12 mouse cellular contexts compared by ENCODE assay signal in the genomic region with DNA sequence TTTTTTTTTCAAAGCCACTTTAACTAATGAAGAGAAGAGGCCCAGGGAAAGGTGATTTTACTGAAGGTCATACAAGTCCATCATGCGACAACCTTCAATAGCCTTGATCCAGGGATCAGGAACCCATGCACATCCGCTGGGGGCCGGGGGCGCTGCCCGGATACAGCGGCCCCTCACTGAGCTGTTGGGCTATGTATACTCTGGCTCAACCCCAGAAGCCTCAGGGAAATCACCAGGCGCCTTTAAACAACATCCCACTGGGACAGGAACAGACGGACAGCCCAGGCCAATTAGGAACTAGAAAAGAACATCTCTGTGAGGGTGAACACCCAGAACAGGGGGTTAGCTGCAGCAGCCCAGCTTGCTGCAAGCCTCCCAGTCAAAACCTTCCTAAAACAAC. TPM values are rescaled to one million over a fixed set of nuclear protein-coding genes. Genes with fewer than 3 reads are reported as not detected.
A peak's percentile ranks its signal among the peaks of the same experiment; 100 is the strongest.
DNase-seq lines count a peak whose midpoint lies in the region; ATAC-seq and TF ChIP-seq lines count a peak whose summit lies in the region.
"Had no signal": no experiment of that assay in that cellular context is flagged by ENCODE, and none has a peak within 500 bp of the region (broad histone marks: within the 10 kb centered on the region; RNA-seq: fewer than 3 reads in every experiment).

Slc22a8 (plus strand) TSS at position 301 of the 400 bp plus-strand sequence.

- no peak within 1 kb of the TSS for H3K9ac ChIP-seq in hindbrain, embryonic 15.5 days
- H3K9ac ChIP-seq in midbrain, embryonic 12.5 days (replicated peaks): no peak within 1 kb of the TSS
- H3K9ac ChIP-seq in heart, adult 2 months (ENCODE audit: low read depth, low read length): no peak within 1 kb of the TSS

- H3K9me3 ChIP-seq in hindbrain, embryonic 15.5 days: no peaks in the 10 kb centered on the region
- H3K9me3 ChIP-seq in hindbrain, embryonic 10.5 days: no peaks in the 10 kb centered on the region
- no peaks in the 10 kb centered on the region for H3K9me3 ChIP-seq in megakaryocyte, embryonic 14.5 days
- H3K9me3 ChIP-seq in midbrain, embryonic 12.5 days: no peaks in the 10 kb centered on the region
- H3K9me3 ChIP-seq: limb, embryonic 10.5 days had no signal

- H3K36me3 ChIP-seq in hindbrain, embryonic 15.5 days: no peaks in the 10 kb centered on the region
- no peaks in the 10 kb centered on the region for H3K36me3 ChIP-seq in hindbrain, embryonic 10.5 days
- H3K36me3 ChIP-seq in megakaryocyte, embryonic 14.5 days (replicated peaks; ENCODE audit: low read length): no peaks in the 10 kb centered on the region
- no peaks in the 10 kb centered on the region for H3K36me3 ChIP-seq in midbrain, embryonic 12.5 days
- H3K36me3 ChIP-seq in heart, adult 2 months (ENCODE audit: control insufficient read depth, insufficient read depth, low read length): no peaks in the 10 kb centered on the region
- H3K36me3 ChIP-seq: limb, embryonic 10.5 days had no signal

- TF ChIP-seq POLR2A in heart, adult 2 months (IDR thresholded peaks at IDR 0.05; ENCODE audit: insufficient read depth, low read depth, low read length): no peak

- H3K4me3 ChIP-seq in hindbrain, embryonic 15.5 days: no peak within 1 kb of the TSS
- no peak within 1 kb of the TSS for H3K4me3 ChIP-seq in hindbrain, embryonic 10.5 days
- peak within 1 kb of the TSS; percentile 74 for H3K4me3 ChIP-seq in megakaryocyte, embryonic 14.5 days (replicated peaks)
- H3K4me3 ChIP-seq in midbrain, embryonic 12.5 days: no peak within 1 kb of the TSS
- no peak within 1 kb of the TSS for H3K4me3 ChIP-seq in heart, adult 2 months
- H3K4me3 ChIP-seq: limb, embryonic 10.5 days had no signal

- H3K4me2 ChIP-seq in hindbrain, embryonic 15.5 days: peak within 1 kb of the TSS; percentile 15; the same call in 1 of the 2 replicates
- H3K4me2 ChIP-seq in midbrain, embryonic 12.5 days (replicated peaks): no peak within 1 kb of the TSS

- H3K4me1 ChIP-seq in hindbrain, embryonic 15.5 days (replicated peaks): no peaks in the 10 kb centered on the region
- peaks cover 23% of the 10 kb centered on the region for H3K4me1 ChIP-seq in hindbrain, embryonic 10.5 days (replicated peaks)
- H3K4me1 ChIP-seq in megakaryocyte, embryonic 14.5 days: peaks cover 56% of the 10 kb centered on the region
- H3K4me1 ChIP-seq in midbrain, embryonic 12.5 days: peaks cover 12% of the 10 kb centered on the region
- no peaks in the 10 kb centered on the region for H3K4me1 ChIP-seq in heart, adult 2 months (ENCODE audit: control insufficient read depth, insufficient read depth, low read length)

- DNase-seq in hindbrain, embryonic 10.5 days (ENCODE audit: low spot score): no peak
- no peak for DNase-seq in left cerebral cortex, adult 8-10 months (ENCODE audit: low spot score in 2 of 2)
- DNase-seq in heart, adult 2 months: no peak
- DNase-seq in adrenal gland, postnatal 14 days: no peak
- DNase-seq: cerebellum, adult 9-10 months; gastrocnemius, postnatal 25 days had no signal

- TF ChIP-seq CTCF in heart, adult 2 months (IDR thresholded peaks at IDR 0.05): no peak

- intact Hi-C loops in heart, adult 2 months (cut with DNase I): no loop called here

- peak within 1 kb of the TSS; percentile 22 for H3K27ac ChIP-seq in hindbrain, embryonic 15.5 days (replicated peaks)
- no peak within 1 kb of the TSS; the same call in 1 of the 2 replicates for H3K27ac ChIP-seq in hindbrain, embryonic 10.5 days
- H3K27ac ChIP-seq in midbrain, embryonic 12.5 days (replicated peaks): 0 out of 2 replicates have a peak within 1 kb of the TSS, but pooled peaks have one; percentile 10
- no peak within 1 kb of the TSS for H3K27ac ChIP-seq in heart, adult 2 months
- H3K27ac ChIP-seq: limb, embryonic 10.5 days had no signal

- 67% methylated on average over 8 of the region's 8 CpGs for WGBS in hindbrain, embryonic 15.5 days
- 65% methylated on average over 8 of the region's 8 CpGs for WGBS in hindbrain, embryonic 10.5 days
- 62% methylated on average over 8 of the region's 8 CpGs for WGBS in midbrain, embryonic 12.5 days
- 48% methylated on average over 8 of the region's 8 CpGs for WGBS in heart, adult 2 months

- no peaks in the 10 kb centered on the region for H3K27me3 ChIP-seq in hindbrain, embryonic 15.5 days
- H3K27me3 ChIP-seq in hindbrain, embryonic 10.5 days (ENCODE audit: insufficient read depth, poor library complexity, severe bottlenecking): no peaks in the 10 kb centered on the region
- H3K27me3 ChIP-seq in megakaryocyte, embryonic 14.5 days (replicated peaks): peaks cover 4% of the 10 kb centered on the region
- H3K27me3 ChIP-seq in midbrain, embryonic 12.5 days: no peaks in the 10 kb centered on the region
- no peaks in the 10 kb centered on the region for H3K27me3 ChIP-seq in heart, adult 2 months (ENCODE audit: control insufficient read depth, insufficient read depth, low read length)

- H3K79me2 ChIP-seq in heart, adult 2 months (replicated peaks; ENCODE audit: control insufficient read depth, insufficient read depth, low read length): no peaks in the 10 kb centered on the region

- TF ChIP-seq EP300 in heart, adult 2 months (IDR thresholded peaks at IDR 0.05; ENCODE audit: insufficient read depth, low read depth, low read length): no peak

- ATAC-seq in hindbrain, embryonic 15.5 days (ENCODE audit: low FRiP score, low read depth): no peak
- ATAC-seq in megakaryocyte, adult 5-6 weeks (ENCODE audit: poor library complexity, severe bottlenecking): no peak
- no peak for ATAC-seq in midbrain, embryonic 12.5 days (ENCODE audit: low FRiP score, low read depth)

RNA-seq across cellular contexts. Expression of gene Slc22a8, which starts in this region (rescaled TPM):
- polyA plus RNA-seq in hindbrain, embryonic 15.5 days (2015; fragmentation: Nextera tagmentation; extraction: Ambion mirVana): 12.0 and 12.7 TPM in 2 replicates
- 0.09 and 0.21 TPM in 2 replicates for polyA plus RNA-seq in hindbrain, embryonic 10.5 days (2016; fragmentation: Nextera tagmentation; extraction: Ambion mirVana)
- not detected in 2 replicates for polyA plus RNA-seq in megakaryocyte, embryonic 14.5 days (2012; ENCODE audit: insufficient read depth, low replicate concordance)
- not detected in 2 replicates for total RNA-seq in megakaryocyte, adult 5-6 weeks (2015)
- total RNA-seq in megakaryocyte, adult 5-6 weeks (2017): not detected in 2 replicates
- total RNA-seq in left cerebral cortex, adult 8-10 months (2022): 10 to 100 TPM; 11.5 to 15.9 (median 14.1) TPM
- polyA plus RNA-seq in midbrain, embryonic 12.5 days (2016; fragmentation: Nextera tagmentation; extraction: Ambion mirVana): 0.77 and 0.89 TPM in 2 replicates
- total RNA-seq in heart, adult 2 months (2021): not detected
- 0.04 and 0.09 TPM in 2 replicates for polyA plus RNA-seq in heart, adult 2 months (2012; rRNA removed)
- total RNA-seq in adrenal gland, postnatal 14 days (2021): 0.15 and 0.53 TPM in 2 replicates
- total RNA-seq: gastrocnemius, postnatal 25 days; megakaryocyte-erythroid progenitor cell, adult 5-6 weeks had no signal
- polyA plus RNA-seq: limb, embryonic 10.5 days had no signal

Comparison
In these comparisons a context has a peak if more than half of its experiments do, and no peak if none do; other contexts are left out.
1. H3K27ac ChIP-seq: peak in hindbrain, embryonic 15.5 days (single experiment) and midbrain, embryonic 12.5 days (single experiment); none in hindbrain, embryonic 10.5 days (single experiment) and heart, adult 2 months (single experiment).